ENCODE assay signal across 38 mouse cellular contexts in genomic region chr3:96583386-96583785, GRCm38 (mm10). TPM values are rescaled to one million over a fixed set of nuclear protein-coding genes. Genes with fewer than 3 reads are reported as not detected.
DNase-seq lines count a peak whose midpoint lies in the region; ATAC-seq and TF ChIP-seq lines count a peak whose summit lies in the region.
"Had no signal": no experiment of that assay in that cellular context is flagged by ENCODE, and none has a peak within 500 bp of the region (broad histone marks: within the 10 kb centered on the region; RNA-seq: fewer than 3 reads in every experiment).

No protein-coding gene starts in this region.

- 0 out of 2 replicates have a peak, but pooled peaks cover 3% of the 10 kb centered on the region for H3K36me3 ChIP-seq in intestine, postnatal 0 days (ENCODE audit: control insufficient read depth, insufficient read depth)
- no peaks in the 10 kb centered on the region for H3K36me3 ChIP-seq in intestine, embryonic 15.5 days
- no peaks in the 10 kb centered on the region for H3K36me3 ChIP-seq in midbrain, postnatal 0 days (ENCODE audit: insufficient read depth, low read length)
- no peaks in the 10 kb centered on the region for H3K36me3 ChIP-seq in midbrain, embryonic 10.5 days
- H3K36me3 ChIP-seq: forebrain, embryonic 12.5 days; hindbrain, embryonic 15.5 days; limb, embryonic 12.5 days; liver, embryonic 12.5 days; neural tube, embryonic 12.5 days had no signal

- no peak overlapping the region for H3K27ac ChIP-seq in intestine, postnatal 0 days (ENCODE audit: low read depth, low read length)
- no peak overlapping the region for H3K27ac ChIP-seq in intestine, embryonic 15.5 days
- no peak overlapping the region for H3K27ac ChIP-seq in midbrain, postnatal 0 days (ENCODE audit: low read depth, low read length)
- H3K27ac ChIP-seq in midbrain, embryonic 10.5 days (replicated peaks), result no peak overlapping the region
- H3K27ac ChIP-seq: forebrain, embryonic 12.5 days; heart, embryonic 10.5 days; hindbrain, embryonic 15.5 days; limb, embryonic 12.5 days; liver, embryonic 12.5 days; neural tube, embryonic 12.5 days had no signal

- no peak for ATAC-seq in intestine, postnatal 0 days
- no peak for ATAC-seq in intestine, embryonic 15.5 days
- no peak for ATAC-seq in midbrain, postnatal 0 days (ENCODE audit: low FRiP score)
- ATAC-seq: intestine, embryonic 16.5 days; liver, embryonic 12.5 days; midbrain, embryonic 16.5 days; Patski had no signal

- H3K9ac ChIP-seq in intestine, postnatal 0 days (ENCODE audit: low read depth, low read length), result no peak overlapping the region
- H3K9ac ChIP-seq in intestine, embryonic 15.5 days, result no peak overlapping the region
- H3K9ac ChIP-seq in midbrain, postnatal 0 days (replicated peaks; ENCODE audit: low read length, poor library complexity, severe bottlenecking), result no peak overlapping the region
- H3K9ac ChIP-seq: forebrain, embryonic 12.5 days; hindbrain, embryonic 15.5 days; limb, embryonic 12.5 days; liver, embryonic 12.5 days; neural tube, embryonic 12.5 days had no signal

- peak; percentile 41; the same call in 1 of the 2 replicates for TF ChIP-seq CTCF in intestine, postnatal 0 days (IDR thresholded peaks at IDR 0.05; ENCODE audit: low read depth)
- peak; percentile 33 for TF ChIP-seq CTCF in midbrain, postnatal 0 days (IDR thresholded peaks at IDR 0.05)

- DNase-seq in midbrain, postnatal 0 days (ENCODE audit: low spot score), result no peak
- DNase-seq in midbrain, embryonic 10.5 days (ENCODE audit: low spot score), result no peak
- peak; percentile 62 for DNase-seq in R1 (ENCODE audit: low read depth, low spot score)
- DNase-seq in cerebellum, postnatal 25 days, result no peak
- DNase-seq: adrenal gland, postnatal 25 days; cerebellum, adult 18-20 months; cerebellum, postnatal 10 days; gastrocnemius, postnatal 10 days; heart, postnatal 4 days; kidney, adult 9 months; kidney, postnatal 25 days; lung, adult 2 months; lung, postnatal 14 days; right cerebral cortex, postnatal 4 days had no signal

- no peaks in the 10 kb centered on the region for H3K9me3 ChIP-seq in intestine, postnatal 0 days (ENCODE audit: control insufficient read depth)
- no peaks in the 10 kb centered on the region for H3K9me3 ChIP-seq in intestine, embryonic 15.5 days
- H3K9me3 ChIP-seq in midbrain, postnatal 0 days (ENCODE audit: low read length), result no peaks in the 10 kb centered on the region
- H3K9me3 ChIP-seq in midbrain, embryonic 10.5 days (replicated peaks), result 0 out of 2 replicates have a peak, but pooled peaks cover 2% of the 10 kb centered on the region
- H3K9me3 ChIP-seq: forebrain, embryonic 12.5 days; heart, embryonic 10.5 days; hindbrain, embryonic 15.5 days; liver, embryonic 12.5 days; neural tube, embryonic 12.5 days had no signal

- 89% methylated on average over 5 of the region's 5 CpGs for WGBS in intestine, postnatal 0 days
- WGBS in intestine, embryonic 15.5 days, result 89% methylated on average over 5 of the region's 5 CpGs
- WGBS in midbrain, postnatal 0 days, result 95% methylated on average over 5 of the region's 5 CpGs
- 90% methylated on average over 5 of the region's 5 CpGs for WGBS in midbrain, embryonic 10.5 days

- no peaks in the 10 kb centered on the region for H3K4me1 ChIP-seq in intestine, postnatal 0 days (replicated peaks; ENCODE audit: control insufficient read depth, insufficient read depth, low read length)
- H3K4me1 ChIP-seq in intestine, embryonic 15.5 days (replicated peaks), result 0 out of 2 replicates have a peak, but pooled peaks cover 3% of the 10 kb centered on the region
- 0 out of 2 replicates have a peak, but pooled peaks cover 3% of the 10 kb centered on the region for H3K4me1 ChIP-seq in midbrain, postnatal 0 days (ENCODE audit: insufficient read depth, low read length)
- peaks cover 22% of the 10 kb centered on the region for H3K4me1 ChIP-seq in midbrain, embryonic 10.5 days

- no peak overlapping the region for H3K4me2 ChIP-seq in intestine, postnatal 0 days (replicated peaks; ENCODE audit: low read depth)
- H3K4me2 ChIP-seq in intestine, embryonic 15.5 days (replicated peaks), result no peak overlapping the region
- no peak overlapping the region for H3K4me2 ChIP-seq in midbrain, postnatal 0 days (ENCODE audit: low read depth, low read length, poor library complexity, severe bottlenecking)
- H3K4me2 ChIP-seq: forebrain, embryonic 12.5 days; hindbrain, embryonic 15.5 days; limb, embryonic 12.5 days; liver, embryonic 12.5 days; midbrain, embryonic 11.5 days; neural tube, embryonic 12.5 days had no signal

- no peak overlapping the region for H3K4me3 ChIP-seq in intestine, postnatal 0 days (ENCODE audit: low read depth, low read length)
- H3K4me3 ChIP-seq in intestine, embryonic 15.5 days (replicated peaks), result no peak overlapping the region
- no peak overlapping the region for H3K4me3 ChIP-seq in midbrain, postnatal 0 days (ENCODE audit: low read depth, low read length)
- no peak overlapping the region for H3K4me3 ChIP-seq in midbrain, embryonic 10.5 days
- H3K4me3 ChIP-seq: erythroblast, embryonic 14.5 days; forebrain, embryonic 12.5 days; heart, embryonic 10.5 days; hindbrain, embryonic 15.5 days; limb, embryonic 12.5 days; liver, embryonic 12.5 days; myocyte; neural tube, embryonic 12.5 days had no signal

- no peaks in the 10 kb centered on the region for H3K27me3 ChIP-seq in intestine, postnatal 0 days (replicated peaks; ENCODE audit: control insufficient read depth, insufficient read depth, low read length)
- no peaks in the 10 kb centered on the region for H3K27me3 ChIP-seq in intestine, embryonic 15.5 days (replicated peaks)
- H3K27me3 ChIP-seq in midbrain, postnatal 0 days (ENCODE audit: insufficient read depth, low read length), result no peaks in the 10 kb centered on the region
- H3K27me3 ChIP-seq in midbrain, embryonic 10.5 days (ENCODE audit: low read depth, poor library complexity, severe bottlenecking), result peaks cover 16% of the 10 kb centered on the region
- H3K27me3 ChIP-seq: CH12.LX; hindbrain, embryonic 15.5 days; liver, embryonic 12.5 days; Patski had no signal

RNA-seq across cellular contexts. Expression of gene Gm16253, which starts 6.6 kb away (rescaled TPM):
- polyA plus RNA-seq in intestine, postnatal 0 days (2015; fragmentation: Nextera tagmentation; extraction: Ambion mirVana), result 0.31 and 0.41 TPM in 2 replicates
- 0.67 and 1.5 TPM in 2 replicates for polyA plus RNA-seq in intestine, embryonic 15.5 days (2015; fragmentation: Nextera tagmentation; extraction: Ambion mirVana)
- total RNA-seq in midbrain, postnatal 0 days (2014; rRNA removed), result not detected in 2 replicates
- polyA plus RNA-seq in midbrain, postnatal 0 days (2015; fragmentation: Nextera tagmentation; extraction: Ambion mirVana), result 0.52 TPM in 1 of 2 replicates, not detected in the other
- polyA plus RNA-seq in midbrain, embryonic 10.5 days (2016; fragmentation: Nextera tagmentation; extraction: Ambion mirVana), result 0.62 and 1.6 TPM in 2 replicates
- total RNA-seq: adrenal gland, postnatal 25 days; G1E; layer of hippocampus, adult 18-20 months; layer of hippocampus, postnatal 10 days; left cerebral cortex, adult 18-20 months; left cerebral cortex, postnatal 25 days; megakaryocyte progenitor cell, adult 5-6 weeks had no signal
- polyA plus RNA-seq: cortical plate, adult 2 months; embryonic facial prominence, embryonic 14.5 days; erythroblast, embryonic 14.5 days; G1E; gonadal fat pad, adult 2 months; lung, adult 2 months had no signal

RNA-seq across cellular contexts. Expression of gene Polr3gl, which starts 10.6 kb away (rescaled TPM):
- 16.4 and 18.7 TPM in 2 replicates for polyA plus RNA-seq in intestine, postnatal 0 days (2015; fragmentation: Nextera tagmentation; extraction: Ambion mirVana)
- polyA plus RNA-seq in intestine, embryonic 15.5 days (2015; fragmentation: Nextera tagmentation; extraction: Ambion mirVana), result 26.5 and 31.3 TPM in 2 replicates
- 13.2 and 16.2 TPM in 2 replicates for total RNA-seq in midbrain, postnatal 0 days (2014; rRNA removed)
- 29.4 and 32.0 TPM in 2 replicates for polyA plus RNA-seq in midbrain, postnatal 0 days (2015; fragmentation: Nextera tagmentation; extraction: Ambion mirVana)
- 25.2 and 31.8 TPM in 2 replicates for polyA plus RNA-seq in midbrain, embryonic 10.5 days (2016; fragmentation: Nextera tagmentation; extraction: Ambion mirVana)

RNA-seq across cellular contexts. Expression of gene Ankrd34a, which starts 13.1 kb away (rescaled TPM):
- 0.92 and 1.3 TPM in 2 replicates for polyA plus RNA-seq in intestine, postnatal 0 days (2015; fragmentation: Nextera tagmentation; extraction: Ambion mirVana)
- polyA plus RNA-seq in intestine, embryonic 15.5 days (2015; fragmentation: Nextera tagmentation; extraction: Ambion mirVana), result 1.9 and 2.3 TPM in 2 replicates
- 21.5 and 32.7 TPM in 2 replicates for total RNA-seq in midbrain, postnatal 0 days (2014; rRNA removed)
- polyA plus RNA-seq in midbrain, postnatal 0 days (2015; fragmentation: Nextera tagmentation; extraction: Ambion mirVana), result 16.3 and 21.0 TPM in 2 replicates
- polyA plus RNA-seq in midbrain, embryonic 10.5 days (2016; fragmentation: Nextera tagmentation; extraction: Ambion mirVana), result 1.0 and 1.7 TPM in 2 replicates
- total RNA-seq: megakaryocyte progenitor cell, adult 5-6 weeks had no signal
- polyA plus RNA-seq: erythroblast, embryonic 14.5 days had no signal

RNA-seq across cellular contexts. Expression of gene Lix1l, which starts 17.6 kb away (rescaled TPM):
- 2.2 and 2.4 TPM in 2 replicates for polyA plus RNA-seq in intestine, postnatal 0 days (2015; fragmentation: Nextera tagmentation; extraction: Ambion mirVana)
- 4.8 and 5.7 TPM in 2 replicates for polyA plus RNA-seq in intestine, embryonic 15.5 days (2015; fragmentation: Nextera tagmentation; extraction: Ambion mirVana)
- 38.0 and 52.9 TPM in 2 replicates for total RNA-seq in midbrain, postnatal 0 days (2014; rRNA removed)
- 3.2 TPM in 2 replicates for polyA plus RNA-seq in midbrain, postnatal 0 days (2015; fragmentation: Nextera tagmentation; extraction: Ambion mirVana)
- polyA plus RNA-seq in midbrain, embryonic 10.5 days (2016; fragmentation: Nextera tagmentation; extraction: Ambion mirVana), result 5.3 and 5.7 TPM in 2 replicates

RNA-seq across cellular contexts. Expression of gene Txnip, which starts 25.6 kb away (rescaled TPM):
- 244 and 254 TPM in 2 replicates for polyA plus RNA-seq in intestine, postnatal 0 days (2015; fragmentation: Nextera tagmentation; extraction: Ambion mirVana)
- 136 and 146 TPM in 2 replicates for polyA plus RNA-seq in intestine, embryonic 15.5 days (2015; fragmentation: Nextera tagmentation; extraction: Ambion mirVana)
- 145 and 222 TPM in 2 replicates for total RNA-seq in midbrain, postnatal 0 days (2014; rRNA removed)
- polyA plus RNA-seq in midbrain, postnatal 0 days (2015; fragmentation: Nextera tagmentation; extraction: Ambion mirVana), result 108 and 116 TPM in 2 replicates
- polyA plus RNA-seq in midbrain, embryonic 10.5 days (2016; fragmentation: Nextera tagmentation; extraction: Ambion mirVana), result 31.5 and 41.7 TPM in 2 replicates
